ENCODE assay signal across 8 mouse cellular contexts in genomic region chr2:61642452-61643368, GRCm38 (mm10).
A peak's percentile ranks its signal among the peaks of the same experiment; 100 is the strongest.
DNase-seq lines count a peak whose midpoint lies in the region; ATAC-seq lines count a peak whose summit lies in the region.

No protein-coding gene starts in this region.

- intact Hi-C loops in left cerebral cortex, postnatal 14 days (cut with DNase I) = loop anchor here (2.0 kb wide), 1 partner anchor 324 kb away; no protein-coding TSS in a partner anchor

- no peak overlapping the region for H3K27ac ChIP-seq in hindbrain, embryonic 13.5 days
- H3K27ac ChIP-seq in midbrain, embryonic 15.5 days = no peak overlapping the region

- WGBS in hindbrain, embryonic 13.5 days = 58% methylated on average over 6 of the region's 6 CpGs
- WGBS in midbrain, embryonic 15.5 days = 51% methylated on average over 6 of the region's 6 CpGs

- no peak overlapping the region for H3K4me2 ChIP-seq in hindbrain, embryonic 13.5 days
- no peak overlapping the region for H3K4me2 ChIP-seq in midbrain, embryonic 15.5 days

- peak; percentile 43 for DNase-seq in urinary bladder, postnatal 14 days (ENCODE audit: low spot score)
- no peak for DNase-seq in urinary bladder, postnatal 10 days (ENCODE audit: low spot score)
- DNase-seq in brain, adult 2 months (ENCODE audit: low read depth, low spot score) = peak; percentile 86
- peak; percentile 75 to 84 for DNase-seq in left cerebral cortex, postnatal 14 days (ENCODE audit: low spot score in 2 of 2)
- DNase-seq in thymus, postnatal 25 days = peak; percentile 41

- no peaks in the 10 kb centered on the region for H3K9me3 ChIP-seq in hindbrain, embryonic 13.5 days
- no peaks in the 10 kb centered on the region for H3K9me3 ChIP-seq in midbrain, embryonic 15.5 days

- no peaks in the 10 kb centered on the region for H3K27me3 ChIP-seq in hindbrain, embryonic 13.5 days
- no peaks in the 10 kb centered on the region for H3K27me3 ChIP-seq in midbrain, embryonic 15.5 days (replicated peaks)

- no peaks in the 10 kb centered on the region for H3K36me3 ChIP-seq in hindbrain, embryonic 13.5 days
- H3K36me3 ChIP-seq in midbrain, embryonic 15.5 days (replicated peaks) = no peaks in the 10 kb centered on the region

- no peaks in the 10 kb centered on the region for H3K4me1 ChIP-seq in hindbrain, embryonic 13.5 days (replicated peaks)
- H3K4me1 ChIP-seq in midbrain, embryonic 15.5 days = no peaks in the 10 kb centered on the region

- H3K9ac ChIP-seq in hindbrain, embryonic 13.5 days = no peak overlapping the region
- no peak overlapping the region for H3K9ac ChIP-seq in midbrain, embryonic 15.5 days

- H3K4me3 ChIP-seq in hindbrain, embryonic 13.5 days = no peak overlapping the region
- no peak overlapping the region for H3K4me3 ChIP-seq in midbrain, embryonic 15.5 days

- peak; percentile 65; the same call in 1 of the 2 replicates for ATAC-seq in erythroblast, adult 5-6 weeks (replicated peaks; ENCODE audit: low FRiP score, poor library complexity, severe bottlenecking)
- ATAC-seq in hindbrain, embryonic 13.5 days (ENCODE audit: low FRiP score) = peak; percentile 68; the same call in 1 of the 2 replicates
- peak; percentile 95 for ATAC-seq in midbrain, embryonic 15.5 days (replicated peaks)
